Mouse (Mus musculus): ENCODE results near the gene Ano6. TPM values are rescaled to one million over a fixed set of nuclear protein-coding genes. Genes with fewer than 3 reads are reported as not detected.

Gene Ano6
- polyA plus RNA-seq, 2 experiments: 4.7 to 6.3 TPM

- no peaks in the 10 kb centered on the region for H3K27me3 ChIP-seq (ENCODE audit: control insufficient read depth, insufficient read depth, low read length)
- no peak overlapping the region for H3K4me2 ChIP-seq (ENCODE audit: low read depth)
- ATAC-seq (ENCODE audit: insufficient read depth): no peak
- TF ChIP-seq CTCF (IDR thresholded peaks at IDR 0.05; ENCODE audit: low read depth) (no peak), EP300 (IDR thresholded peaks at IDR 0.05; ENCODE audit: low read depth) (no peak)
- no peaks in the 10 kb centered on the region for H3K9me3 ChIP-seq (ENCODE audit: control insufficient read depth, low read length)
- 80% methylated on average over 3 of the region's 3 CpGs for WGBS (ENCODE audit: insufficient replicate concordance)
- H3K36me3 ChIP-seq (replicated peaks; ENCODE audit: control insufficient read depth, insufficient read depth, low read depth): no peaks in the 10 kb centered on the region
- no peak for DNase-seq (ENCODE audit: low read depth in 3 of 3, low spot score in 3 of 3)
- no peak overlapping the region for H3K27ac ChIP-seq
- no peak overlapping the region for H3K4me3 ChIP-seq (ENCODE audit: insufficient read depth in 1 of 2, low read depth in 2 of 2, low read length in 2 of 2)
- H3K4me1 ChIP-seq (replicated peaks; ENCODE audit: control insufficient read depth in 2 of 2, insufficient read depth in 2 of 2, low read length in 1 of 2): peaks cover 12 to 13% of the 10 kb centered on the region in 2 experiments
- no peak overlapping the region for H3K9ac ChIP-seq (replicated peaks)
Observed at GRCm38 (mm10) chr15:95915477-95915876, 124.8 kb downstream of the Ano6 start.

GRCm38 (mm10) chr15:95917330-95917729, 126.7 kb downstream of the Ano6 start:
- TF ChIP-seq EP300 (IDR thresholded peaks at IDR 0.05; ENCODE audit: low read depth): peak; percentile 70
- no peak for TF ChIP-seq CTCF (IDR thresholded peaks at IDR 0.05; ENCODE audit: low read depth)
- Histone ChIP-seq H3K36me3 (replicated peaks; ENCODE audit: control insufficient read depth, insufficient read depth, low read depth) (no peaks in the 10 kb centered on the region), H3K9me3 (ENCODE audit: control insufficient read depth, low read length) (no peaks in the 10 kb centered on the region), H3K4me1 (replicated peaks; ENCODE audit: control insufficient read depth in 2 of 2, insufficient read depth in 2 of 2, low read length in 1 of 2) (peaks cover 13 to 16% of the 10 kb centered on the region in 2 experiments), H3K9ac (replicated peaks) (0 out of 2 replicates have a peak overlapping the region, but pooled peaks have one; percentile 5), H3K27ac (peak overlapping the region; percentile 6; the same call in 1 of the 2 replicates), H3K4me2 (ENCODE audit: low read depth) (peak overlapping the region; percentile 36), H3K4me3 (ENCODE audit: insufficient read depth in 1 of 2, low read depth in 2 of 2, low read length in 2 of 2) (no peak overlapping the region), H3K27me3 (ENCODE audit: control insufficient read depth, insufficient read depth, low read length) (no peaks in the 10 kb centered on the region)
- 26% methylated on average over 3 of the region's 3 CpGs for WGBS (ENCODE audit: insufficient replicate concordance)
- DNase-seq (ENCODE audit: low read depth in 3 of 3, low spot score in 3 of 3): peak; percentile 49 to 63 (median 56)
- peak; percentile 95 for ATAC-seq (ENCODE audit: insufficient read depth)

- ATAC-seq (ENCODE audit: insufficient read depth): no peak
Observed at GRCm38 (mm10) chr15:95920047-95920446, 129.4 kb downstream of the Ano6 start.

GRCm38 (mm10) chr15:95921072-95921471, 130.4 kb downstream of the Ano6 start:
- H3K4me3 ChIP-seq (ENCODE audit: insufficient read depth in 1 of 2, low read depth in 2 of 2, low read length in 2 of 2): no peak overlapping the region
- H3K4me2 ChIP-seq (ENCODE audit: low read depth): no peak overlapping the region
- no peak overlapping the region for H3K27ac ChIP-seq
- DNase-seq (ENCODE audit: low read depth in 3 of 3, low spot score in 3 of 3) (no peak), ATAC-seq (ENCODE audit: insufficient read depth) (no peak)
- TF ChIP-seq EP300 (IDR thresholded peaks at IDR 0.05; ENCODE audit: low read depth) (no peak), CTCF (IDR thresholded peaks at IDR 0.05; ENCODE audit: low read depth) (no peak)
- H3K9me3 ChIP-seq (ENCODE audit: control insufficient read depth, low read length): no peaks in the 10 kb centered on the region
- H3K4me1 ChIP-seq (replicated peaks; ENCODE audit: control insufficient read depth in 2 of 2, insufficient read depth in 2 of 2, low read length in 1 of 2): peaks cover 17 to 22% of the 10 kb centered on the region in 2 experiments
- no peaks in the 10 kb centered on the region for H3K36me3 ChIP-seq (replicated peaks; ENCODE audit: control insufficient read depth, insufficient read depth, low read depth)
- H3K9ac ChIP-seq (replicated peaks): no peak overlapping the region
- 71% methylated on average over 3 of the region's 3 CpGs for WGBS (ENCODE audit: insufficient replicate concordance)
- no peaks in the 10 kb centered on the region for H3K27me3 ChIP-seq (ENCODE audit: control insufficient read depth, insufficient read depth, low read length)

More at GRCm38 (mm10) chr15:95920047-95920446, 129.4 kb downstream of the Ano6 start:
- no peak overlapping the region for H3K27ac ChIP-seq
- H3K9me3 ChIP-seq (ENCODE audit: control insufficient read depth, low read length): no peaks in the 10 kb centered on the region
- H3K4me3 ChIP-seq (ENCODE audit: insufficient read depth in 1 of 2, low read depth in 2 of 2, low read length in 2 of 2): no peak overlapping the region
- 42% methylated on average over 9 of the region's 9 CpGs for WGBS (ENCODE audit: insufficient replicate concordance)
- no peaks in the 10 kb centered on the region for H3K36me3 ChIP-seq (replicated peaks; ENCODE audit: control insufficient read depth, insufficient read depth, low read depth)
- no peak overlapping the region for H3K9ac ChIP-seq (replicated peaks)
- TF ChIP-seq CTCF (IDR thresholded peaks at IDR 0.05; ENCODE audit: low read depth) (no peak), EP300 (IDR thresholded peaks at IDR 0.05; ENCODE audit: low read depth) (no peak)
- no peaks in the 10 kb centered on the region for H3K27me3 ChIP-seq (ENCODE audit: control insufficient read depth, insufficient read depth, low read length)
- peaks cover 13 to 17% of the 10 kb centered on the region in 2 experiments for H3K4me1 ChIP-seq (replicated peaks; ENCODE audit: control insufficient read depth in 2 of 2, insufficient read depth in 2 of 2, low read length in 1 of 2)
- DNase-seq (ENCODE audit: low read depth in 3 of 3, low spot score in 3 of 3): no peak
- no peak overlapping the region for H3K4me2 ChIP-seq (ENCODE audit: low read depth)

DNA sequence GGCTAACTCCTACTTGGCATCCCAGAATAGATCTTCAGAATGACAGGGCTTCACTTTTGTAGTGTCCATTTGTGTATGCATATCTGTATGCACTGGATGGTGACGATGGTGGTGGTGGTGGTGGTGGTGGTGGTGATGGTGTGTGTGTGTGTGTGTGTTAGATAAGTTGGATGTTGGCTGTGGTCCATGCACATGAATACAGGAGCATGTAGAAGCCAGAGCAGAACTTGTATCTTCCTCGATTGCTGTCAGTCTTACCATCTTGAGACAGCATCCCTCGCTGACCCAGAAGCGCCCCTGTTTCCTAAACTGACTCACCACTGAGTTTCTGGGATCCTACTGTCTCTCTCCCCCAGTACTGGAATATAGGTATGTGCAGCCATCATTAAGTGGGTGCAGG, 131.0 kb downstream of the Ano6 start:
- Histone ChIP-seq H3K9me3 (ENCODE audit: control insufficient read depth, low read length) (no peaks in the 10 kb centered on the region), H3K27ac (no peak overlapping the region), H3K4me1 (replicated peaks; ENCODE audit: control insufficient read depth in 2 of 2, insufficient read depth in 2 of 2, low read length in 1 of 2) (peaks cover 16 to 20% of the 10 kb centered on the region in 2 experiments), H3K4me3 (ENCODE audit: insufficient read depth in 1 of 2, low read depth in 2 of 2, low read length in 2 of 2) (no peak overlapping the region), H3K9ac (replicated peaks) (no peak overlapping the region), H3K36me3 (replicated peaks; ENCODE audit: control insufficient read depth, insufficient read depth, low read depth) (no peaks in the 10 kb centered on the region), H3K27me3 (ENCODE audit: control insufficient read depth, insufficient read depth, low read length) (no peaks in the 10 kb centered on the region), H3K4me2 (ENCODE audit: low read depth) (no peak overlapping the region)
- ATAC-seq (ENCODE audit: insufficient read depth) (no peak), DNase-seq (ENCODE audit: low read depth in 3 of 3, low spot score in 3 of 3) (no peak)
- 0 out of 2 replicates have a peak, but pooled peaks have one; percentile 9 for TF ChIP-seq EP300 (IDR thresholded peaks at IDR 0.05; ENCODE audit: low read depth)
- TF ChIP-seq CTCF (IDR thresholded peaks at IDR 0.05; ENCODE audit: low read depth): no peak
- WGBS (ENCODE audit: insufficient replicate concordance): 61% methylated on average over 4 of the region's 4 CpGs

Data from liver, embryonic 14.5 days (tissue).